Mouse (Mus musculus): Measurements from ENCODE around the gene Pla2g6. TPM values are rescaled to one million over a fixed set of nuclear protein-coding genes. Genes with fewer than 3 reads are reported as not detected.

Gene Pla2g6
- polyA plus RNA-seq, 1 experiment from 2014 or later, result 11.4 TPM

DNA sequence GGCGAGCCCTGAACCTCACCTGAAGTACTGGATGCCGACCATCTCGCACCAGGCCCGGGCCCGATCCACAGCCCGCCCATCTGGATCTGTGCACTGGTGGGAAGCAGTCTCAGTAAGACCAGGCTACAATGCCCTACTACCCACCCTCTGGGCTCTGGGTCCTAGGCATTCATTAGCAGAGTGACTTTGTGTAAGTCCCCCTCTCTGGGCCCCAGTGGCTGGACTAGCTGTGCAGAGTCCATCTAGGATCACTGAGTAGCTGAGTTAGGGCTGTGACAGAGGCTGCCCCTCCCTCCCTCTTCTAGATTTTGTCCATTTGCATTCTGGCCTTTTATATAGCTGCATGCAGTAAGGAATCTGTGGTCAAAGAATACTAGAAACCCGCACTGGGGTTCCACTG, 41.1 kb downstream of the Pla2g6 start:
- WGBS (ENCODE audit: insufficient replicate concordance), result 64% methylated on average over 7 of the region's 7 CpGs
- no peak overlapping the region for H3K27ac ChIP-seq

DNA sequence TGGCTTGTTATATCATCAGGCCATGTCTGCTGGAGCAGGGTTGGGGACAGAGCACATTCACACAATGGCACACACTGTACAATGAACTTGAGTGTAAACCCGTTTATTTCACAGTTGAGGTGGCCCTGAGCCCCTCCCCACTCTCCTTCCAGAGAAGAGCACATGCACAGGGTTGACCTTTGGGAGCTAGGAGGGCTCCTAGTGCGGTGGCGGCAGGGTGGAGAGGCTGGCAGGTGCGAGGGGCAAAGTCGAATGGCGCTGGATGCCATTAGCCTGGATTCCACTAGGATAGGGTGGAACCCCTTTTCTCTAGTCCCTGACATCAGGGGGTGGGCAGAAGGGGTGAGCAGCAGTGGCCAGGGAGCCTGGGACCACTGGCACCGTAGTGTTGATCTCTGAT, 42.0 kb downstream of the Pla2g6 start:
- Histone ChIP-seq H3K9me3 (replicated peaks) (no peaks in the 10 kb centered on the region), H3K36me3 (peaks cover 38% of the 10 kb centered on the region), H3K9ac (no peak overlapping the region), H3K4me1 (replicated peaks) (peaks cover 27% of the 10 kb centered on the region), H3K4me3 (replicated peaks) (no peak overlapping the region), H3K27ac (no peak overlapping the region), H3K27me3 (no peaks in the 10 kb centered on the region), H3K4me2 (no peak overlapping the region)
- ATAC-seq (ENCODE audit: low read depth) (no peak), DNase-seq (no peak)
- WGBS (ENCODE audit: insufficient replicate concordance), result 79% methylated on average over 7 of the region's 7 CpGs

More for the DNA sequence above, 41.1 kb downstream of the Pla2g6 start:
- no peaks in the 10 kb centered on the region for H3K27me3 ChIP-seq
- DNase-seq (no peak), ATAC-seq (ENCODE audit: low read depth) (no peak)
- no peak overlapping the region for H3K4me2 ChIP-seq
- peaks cover 38% of the 10 kb centered on the region for H3K36me3 ChIP-seq
- 0 out of 2 replicates have a peak overlapping the region, but pooled peaks have one; percentile 19 for H3K9ac ChIP-seq
- H3K4me1 ChIP-seq (replicated peaks), result peaks cover 18% of the 10 kb centered on the region
- no peak overlapping the region for H3K4me3 ChIP-seq (replicated peaks)
- H3K9me3 ChIP-seq (replicated peaks), result no peaks in the 10 kb centered on the region

DNA sequence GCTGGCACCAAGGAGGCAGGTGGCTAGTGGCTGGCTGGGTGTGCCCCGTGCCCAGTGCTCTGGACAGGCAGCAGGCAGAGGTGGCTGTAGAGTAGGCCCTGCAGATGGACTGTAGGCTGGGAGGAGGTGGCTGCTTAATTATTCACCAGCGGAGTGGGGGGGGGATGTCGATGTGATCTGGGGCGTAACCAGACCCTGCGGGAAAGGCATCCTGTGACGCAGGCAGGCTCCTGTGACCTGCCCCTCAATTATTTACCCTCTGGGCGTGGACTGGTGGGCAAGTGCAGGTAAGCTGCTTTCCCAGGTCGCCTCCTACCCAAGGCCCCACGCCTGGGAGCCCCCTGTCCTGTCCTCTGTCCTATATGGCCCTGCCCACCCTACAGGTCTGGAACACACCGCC, 42.8 kb downstream of the Pla2g6 start, which contains the start of gene Baiap2l2:
TSS of gene Baiap2l2 (minus strand) at position 139 of the 400 bp plus-strand sequence.
- 56% methylated on average over 10 of the region's 10 CpGs for WGBS (ENCODE audit: insufficient replicate concordance)
- no peaks in the 10 kb centered on the region for H3K27me3 ChIP-seq
- H3K9ac ChIP-seq, result 0 out of 2 replicates have a peak within 1 kb of the TSS, but pooled peaks have one; percentile 3
- peak within 1 kb of the TSS; percentile 15; the same call in 1 of the 2 replicates for H3K27ac ChIP-seq
- no peak for DNase-seq
- no peak for ATAC-seq (ENCODE audit: low read depth)
- H3K4me1 ChIP-seq (replicated peaks), result peaks cover 35% of the 10 kb centered on the region
- peak within 1 kb of the TSS; percentile 30; the same call in 1 of the 2 replicates for H3K4me2 ChIP-seq
- H3K9me3 ChIP-seq (replicated peaks), result no peaks in the 10 kb centered on the region
- H3K4me3 ChIP-seq (replicated peaks), result no peak within 1 kb of the TSS
- peaks cover 38% of the 10 kb centered on the region for H3K36me3 ChIP-seq

DNA sequence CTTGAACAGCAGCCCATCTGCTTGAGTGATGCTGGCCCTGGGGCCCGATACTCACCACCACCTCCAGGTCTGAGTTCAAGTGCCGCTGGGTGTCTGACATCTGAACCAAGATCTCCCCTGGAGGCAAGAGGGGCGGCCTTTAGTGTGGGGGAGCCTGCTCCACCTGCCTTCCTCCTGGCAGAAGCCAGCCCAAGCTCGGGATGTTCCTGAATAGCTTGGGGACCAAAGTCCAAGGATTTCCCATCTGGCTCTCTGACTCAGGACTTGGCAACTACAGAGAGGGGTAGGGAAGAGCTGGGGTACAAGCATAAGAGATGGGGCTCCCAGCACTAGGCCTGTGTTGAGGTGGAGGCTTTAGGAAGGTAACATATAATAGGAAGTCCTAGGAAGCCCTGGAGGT, 44.8 kb downstream of the Pla2g6 start:
- Histone ChIP-seq H3K36me3 (peaks cover 23% of the 10 kb centered on the region), H3K4me1 (replicated peaks) (peaks cover 37% of the 10 kb centered on the region), H3K9ac (no peak overlapping the region), H3K27me3 (no peaks in the 10 kb centered on the region), H3K4me3 (replicated peaks) (no peak overlapping the region), H3K9me3 (replicated peaks) (no peaks in the 10 kb centered on the region), H3K27ac (no peak overlapping the region), H3K4me2 (no peak overlapping the region)
- no peak for ATAC-seq (ENCODE audit: low read depth)
- 54% methylated on average over 4 of the region's 4 CpGs for WGBS (ENCODE audit: insufficient replicate concordance)
- no peak for DNase-seq

DNA sequence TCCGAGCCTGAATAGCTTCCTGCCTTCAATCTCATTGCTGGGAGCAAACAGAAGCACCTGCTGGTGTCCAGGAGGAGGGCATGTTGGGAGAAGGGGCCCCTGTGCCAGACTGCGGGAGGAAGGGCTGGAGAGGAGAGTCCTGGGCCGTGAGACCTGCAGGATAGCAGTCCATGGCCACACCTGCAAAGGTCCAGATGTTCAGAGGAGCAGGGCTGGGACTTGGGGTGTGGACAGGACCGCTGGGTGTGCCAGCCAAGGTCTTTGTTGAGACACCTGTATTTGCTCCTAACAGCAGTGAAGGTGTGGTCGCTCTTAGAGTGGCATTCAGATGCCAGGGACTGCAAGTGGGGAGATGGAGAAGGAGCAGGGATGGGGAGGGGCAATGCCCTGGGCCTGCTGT, 45.8 kb downstream of the Pla2g6 start:
- ATAC-seq (ENCODE audit: low read depth), result no peak
- Histone ChIP-seq H3K27ac (no peak overlapping the region; the same call in 1 of the 2 replicates), H3K4me3 (replicated peaks) (no peak overlapping the region), H3K4me2 (no peak overlapping the region), H3K4me1 (replicated peaks) (peaks cover 37% of the 10 kb centered on the region), H3K36me3 (peaks cover 16% of the 10 kb centered on the region), H3K27me3 (no peaks in the 10 kb centered on the region), H3K9ac (no peak overlapping the region), H3K9me3 (replicated peaks) (no peaks in the 10 kb centered on the region)
- DNase-seq, result no peak
- WGBS (ENCODE audit: insufficient replicate concordance), result 74% methylated on average over 5 of the region's 5 CpGs

DNA sequence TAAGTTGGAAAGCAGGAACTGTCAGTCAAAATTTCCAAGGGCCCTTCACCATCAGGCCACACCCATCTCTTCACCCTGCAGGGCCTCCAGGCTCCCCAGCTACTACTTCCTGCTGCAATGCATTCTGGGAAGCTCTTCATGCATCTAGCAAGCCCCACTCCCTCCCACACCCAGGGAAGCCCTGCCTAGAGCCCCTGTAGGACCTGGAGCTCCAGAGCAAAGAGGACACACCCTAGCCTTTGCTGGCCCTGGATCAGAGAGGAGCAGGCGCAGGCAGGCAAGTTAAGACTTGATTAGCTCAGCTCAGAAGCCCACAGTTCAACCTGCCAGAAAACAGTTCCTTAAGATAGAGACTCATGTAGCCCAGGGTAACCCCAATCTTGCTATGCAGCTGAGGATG, 46.8 kb downstream of the Pla2g6 start:
- DNase-seq (peak; percentile 83), ATAC-seq (ENCODE audit: low read depth) (peak; percentile 92)
- Histone ChIP-seq H3K4me2 (peak overlapping the region; percentile 21), H3K9ac (peak overlapping the region; percentile 30; the same call in 1 of the 2 replicates), H3K4me1 (replicated peaks) (peaks cover 37% of the 10 kb centered on the region), H3K4me3 (replicated peaks) (no peak overlapping the region), H3K9me3 (replicated peaks) (no peaks in the 10 kb centered on the region), H3K36me3 (peaks cover 5% of the 10 kb centered on the region), H3K27ac (peak overlapping the region; percentile 87), H3K27me3 (no peaks in the 10 kb centered on the region)
- WGBS (ENCODE audit: insufficient replicate concordance), result 24% methylated on average over 1 of the region's 1 CpGs

DNA sequence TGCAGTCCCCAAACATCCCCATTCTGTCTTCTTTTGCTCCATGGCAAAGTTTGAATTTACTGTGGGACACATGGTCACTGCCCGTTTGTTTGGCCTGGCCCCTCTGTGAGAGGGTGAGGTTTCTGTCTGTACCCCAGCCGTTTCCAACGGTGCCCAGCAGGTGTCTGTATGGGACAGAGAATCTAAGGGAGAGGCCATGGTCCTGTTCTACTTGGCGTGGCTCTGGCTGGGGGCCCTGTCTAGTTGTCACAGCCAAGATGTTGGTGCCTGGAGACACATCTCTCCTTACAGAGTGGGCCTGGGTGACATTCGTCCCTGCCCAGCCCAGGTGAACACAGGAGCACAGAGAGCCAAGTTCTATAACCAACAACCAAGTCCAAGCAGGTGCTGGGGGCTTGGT, 47.3 kb downstream of the Pla2g6 start:
- no peaks in the 10 kb centered on the region for H3K36me3 ChIP-seq
- peak; percentile 28 for DNase-seq
- no peak overlapping the region for H3K9ac ChIP-seq
- no peak overlapping the region for H3K4me3 ChIP-seq (replicated peaks)
- 41% methylated on average over 5 of the region's 5 CpGs for WGBS (ENCODE audit: insufficient replicate concordance)
- H3K4me2 ChIP-seq, result peak overlapping the region; percentile 21
- ATAC-seq (ENCODE audit: low read depth), result no peak
- peak overlapping the region; percentile 87 for H3K27ac ChIP-seq
- H3K4me1 ChIP-seq (replicated peaks), result peaks cover 37% of the 10 kb centered on the region
- no peaks in the 10 kb centered on the region for H3K27me3 ChIP-seq
- no peaks in the 10 kb centered on the region for H3K9me3 ChIP-seq (replicated peaks)

DNA sequence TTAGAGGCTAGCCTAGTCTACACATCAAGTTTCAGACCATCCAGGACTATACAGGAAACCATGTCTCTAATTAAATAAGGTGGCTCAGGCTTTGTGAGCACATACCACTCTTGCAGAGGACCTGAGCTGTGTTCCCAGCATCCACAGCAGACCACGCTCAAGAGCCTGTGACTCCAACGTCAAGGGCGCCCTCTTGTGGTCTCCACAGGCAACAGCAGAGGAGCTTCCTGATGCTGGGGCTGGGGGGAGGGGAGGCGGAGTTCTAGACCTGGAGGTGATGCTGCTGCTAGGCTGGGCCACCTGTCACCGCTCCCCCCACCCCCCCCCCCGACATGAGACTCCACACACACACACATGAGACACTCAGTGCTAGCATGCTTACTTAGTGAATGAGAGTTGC, 48.0 kb downstream of the Pla2g6 start:
- WGBS (ENCODE audit: insufficient replicate concordance), result 28% methylated on average over 6 of the region's 6 CpGs
- peaks cover 33% of the 10 kb centered on the region for H3K4me1 ChIP-seq (replicated peaks)
- H3K27ac ChIP-seq, result no peak overlapping the region
- H3K36me3 ChIP-seq, result no peaks in the 10 kb centered on the region
- H3K9me3 ChIP-seq (replicated peaks), result no peaks in the 10 kb centered on the region
- H3K9ac ChIP-seq, result no peak overlapping the region
- DNase-seq (no peak), ATAC-seq (ENCODE audit: low read depth) (no peak)
- no peak overlapping the region for H3K4me2 ChIP-seq
- H3K27me3 ChIP-seq, result no peaks in the 10 kb centered on the region
- H3K4me3 ChIP-seq (replicated peaks), result no peak overlapping the region

DNA sequence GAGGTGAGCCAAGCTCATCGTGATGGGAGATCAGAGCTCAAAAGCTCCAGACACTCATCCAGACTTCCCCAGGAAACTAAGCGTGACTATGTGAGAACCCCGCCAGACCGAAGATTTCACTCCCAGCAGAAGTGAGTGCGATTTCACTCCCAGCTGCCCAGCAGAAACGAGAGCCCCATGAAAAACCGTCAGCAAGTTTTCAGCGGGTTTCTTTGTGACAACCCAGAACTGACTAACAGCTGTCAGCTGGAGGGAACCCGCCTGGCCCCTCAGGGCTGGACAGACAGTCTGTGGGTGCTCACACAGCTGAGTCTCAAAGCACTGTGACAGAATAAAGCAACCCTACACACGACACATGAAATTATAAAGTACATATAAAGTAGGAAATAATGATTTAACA, 50.5 kb downstream of the Pla2g6 start:
- WGBS (ENCODE audit: insufficient replicate concordance), result 58% methylated on average over 10 of the region's 10 CpGs
- Histone ChIP-seq H3K4me1 (replicated peaks) (peaks cover 26% of the 10 kb centered on the region), H3K27ac (no peak overlapping the region), H3K4me3 (replicated peaks) (no peak overlapping the region), H3K4me2 (no peak overlapping the region), H3K36me3 (no peaks in the 10 kb centered on the region), H3K9ac (no peak overlapping the region), H3K27me3 (0 out of 2 replicates have a peak, but pooled peaks cover 3% of the 10 kb centered on the region), H3K9me3 (replicated peaks) (no peaks in the 10 kb centered on the region)
- DNase-seq (no peak), ATAC-seq (ENCODE audit: low read depth) (no peak)

DNA sequence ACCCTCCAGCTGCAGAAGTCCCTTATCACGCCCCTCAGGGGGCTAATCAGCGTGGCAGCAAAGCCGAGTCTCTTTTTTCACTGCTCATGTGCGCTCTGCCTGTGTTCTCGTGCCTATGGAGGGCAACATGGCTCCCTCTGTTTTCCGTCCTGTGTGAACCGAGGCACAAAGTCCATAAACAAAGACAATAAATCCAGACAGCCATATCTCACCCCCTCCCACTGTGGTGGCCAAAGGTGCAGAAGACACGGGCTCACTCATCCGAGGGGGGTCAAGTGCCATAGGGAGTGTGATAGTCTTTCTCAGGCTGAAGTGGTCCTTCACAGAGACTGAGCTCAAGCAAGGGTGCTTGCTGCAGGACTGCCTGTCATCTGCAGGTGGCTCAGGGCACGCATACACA, 55.2 kb downstream of the Pla2g6 start:
- H3K27me3 ChIP-seq, result peaks cover 21% of the 10 kb centered on the region; the same call in 1 of the 2 replicates
- no peak overlapping the region for H3K4me3 ChIP-seq (replicated peaks)
- H3K27ac ChIP-seq, result no peak overlapping the region
- H3K9me3 ChIP-seq (replicated peaks), result no peaks in the 10 kb centered on the region
- DNase-seq, result no peak
- WGBS (ENCODE audit: insufficient replicate concordance), result 45% methylated on average over 10 of the region's 10 CpGs
- no peak for ATAC-seq (ENCODE audit: low read depth)
- H3K9ac ChIP-seq, result no peak overlapping the region
- H3K4me2 ChIP-seq, result no peak overlapping the region
- no peaks in the 10 kb centered on the region for H3K36me3 ChIP-seq
- H3K4me1 ChIP-seq (replicated peaks), result peaks cover 14% of the 10 kb centered on the region

DNA sequence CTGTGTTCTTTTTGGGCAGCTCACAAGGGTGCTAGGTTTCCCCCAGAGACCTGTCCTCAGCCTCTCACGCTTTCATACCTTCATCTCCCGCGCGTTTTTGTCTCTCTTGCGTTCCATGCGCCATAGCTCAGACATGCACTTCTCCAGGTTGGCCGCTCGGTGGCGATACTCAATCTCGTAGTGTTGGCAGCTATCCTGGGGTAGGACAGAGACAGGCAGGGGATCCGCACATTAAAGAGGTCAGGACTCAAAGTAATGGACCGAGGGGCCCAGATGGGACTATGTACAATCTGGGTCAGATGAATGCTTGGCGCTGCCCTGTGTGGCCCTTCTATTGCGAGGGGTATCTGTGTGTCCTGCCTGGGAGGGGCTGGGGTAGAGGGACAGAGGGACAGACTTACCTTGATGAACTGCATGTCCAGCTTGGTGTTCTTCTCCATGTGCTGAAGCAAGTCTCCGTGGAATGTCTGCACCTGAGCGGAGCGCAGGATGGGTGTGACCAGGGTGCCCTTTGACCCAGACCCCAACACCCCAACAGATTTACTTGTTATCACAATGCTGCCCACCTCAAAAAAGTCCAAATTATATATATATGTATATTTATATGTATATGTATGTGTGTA, 57.0 kb downstream of the Pla2g6 start:
- peak; percentile 35 for DNase-seq
- Histone ChIP-seq H3K4me3 (replicated peaks) (peak overlapping the region; percentile 41), H3K4me1 (replicated peaks) (peaks cover 14% of the 10 kb centered on the region), H3K9ac (no peak overlapping the region), H3K36me3 (no peaks in the 10 kb centered on the region), H3K27ac (no peak overlapping the region), H3K27me3 (peaks cover 36% of the 10 kb centered on the region; the same call in 1 of the 2 replicates), H3K4me2 (peak overlapping the region; percentile 64), H3K9me3 (replicated peaks) (no peaks in the 10 kb centered on the region)
- ATAC-seq (ENCODE audit: low read depth), result 0 out of 2 replicates have a peak, but pooled peaks have one; percentile 12
- 13% methylated on average over 17 of the region's 17 CpGs for WGBS (ENCODE audit: insufficient replicate concordance)
